Mouse (Mus musculus) bone marrow, adult 2 months (tissue): ENCODE results near the gene Mthfr.

Source experiments
- CTCF ChIP-seq: fragments of 200-500 bp; IDR thresholded peaks from 2 replicates; pipeline ENCODE4 v1.5.1; 2011; ENCODE audit warnings: low read length, control low read depth; ENCODE audit not compliant: control insufficient read depth, insufficient read depth
- POLR2A ChIP-seq: fragments of 200-500 bp; IDR thresholded peaks from 2 replicates; pipeline ENCODE4 v1.6.1; 2011; ENCODE audit warnings: low read depth, mild to moderate bottlenecking, control low read depth, low read length, borderline replicate concordance; ENCODE audit not compliant: control insufficient read depth

DNA sequence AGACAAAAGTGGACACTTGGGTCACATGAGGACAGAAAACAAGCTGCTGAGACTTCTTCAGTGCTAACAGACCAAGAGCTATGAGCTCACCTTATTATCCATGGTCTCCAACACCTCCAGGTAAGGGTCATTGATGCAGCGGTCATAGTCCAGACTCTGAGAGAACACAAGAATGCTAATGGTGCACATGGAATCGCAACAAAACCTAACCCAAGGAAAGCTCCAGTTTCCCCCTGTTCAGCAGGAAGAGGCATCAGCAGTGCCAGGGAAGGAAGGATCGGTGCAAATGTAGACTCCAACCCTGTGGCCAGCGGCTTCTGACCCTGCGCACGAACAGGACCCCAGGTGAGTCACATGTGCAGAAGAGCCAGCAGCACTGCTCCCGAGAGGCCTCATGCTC is 9.6 kb upstream of the Mthfr start:
- TF ChIP-seq POLR2A = no peak
- no peak for TF ChIP-seq CTCF
